Mouse (Mus musculus) neutrophil, adult 5-6 weeks (primary cell): Measurements from ENCODE around the gene Itih3. TPM values are rescaled to one million over a fixed set of nuclear protein-coding genes. Genes with fewer than 3 reads are reported as not detected.

Experiments
- ATAC-seq: fragments of 151-379, 151-347 bp; 2 replicates; pipeline ENCODE4 v1.8.0; 2017; ENCODE audit warnings: mild to moderate bottlenecking, moderate TSS enrichment; ENCODE audit not compliant: insufficient number of reproducible peaks, poor library complexity, low FRiP score, severe bottlenecking; ENCODE audit errors: extremely low read depth
- total RNA-seq: library from RNA; stranded (forward); fragments of 200-1000 nt; gene quantifications from 2 replicates; pipeline ENCODE4 v1.2.3, GENCODE M21; 2017

Itih3 gene
- total RNA-seq, 1 experiment from 2014 or later = not detected

GRCm38 (mm10) chr14:30906001-30906400, 17.6 kb downstream of the Itih3 start:
- no peak for ATAC-seq

- ATAC-seq = no peak
Measured at GRCm38 (mm10) chr14:30904307-30904706, 19.3 kb downstream of the Itih3 start.

- no peak for ATAC-seq
Measured at GRCm38 (mm10) chr14:30903036-30903435, 20.5 kb downstream of the Itih3 start.

GRCm38 (mm10) chr14:30902628-30903027, 20.9 kb downstream of the Itih3 start:
- no peak for ATAC-seq

GRCm38 (mm10) chr14:30899972-30900371, 23.6 kb downstream of the Itih3 start:
- no peak for ATAC-seq

GRCm38 (mm10) chr14:30888271-30888732, 35.3 kb downstream of the Itih3 start:
- no peak for ATAC-seq

- ATAC-seq = no peak
Measured at GRCm38 (mm10) chr14:30886204-30886603, 37.4 kb downstream of the Itih3 start, which contains the start of gene Itih4. Gene Itih4, plus strand, starts transcription at chr14:30886476.

GRCm38 (mm10) chr14:30885298-30885697, 38.3 kb downstream of the Itih3 start:
- no peak for ATAC-seq

- ATAC-seq = no peak
Measured at GRCm38 (mm10) chr14:30881718-30882108, 41.8 kb downstream of the Itih3 start.

- ATAC-seq = no peak
Measured at GRCm38 (mm10) chr14:30880811-30881717, 42.5 kb downstream of the Itih3 start.

- ATAC-seq = no peak
Measured at GRCm38 (mm10) chr14:30880251-30880650, 43.3 kb downstream of the Itih3 start.

- ATAC-seq = no peak
Measured at GRCm38 (mm10) chr14:30879794-30880193, 43.8 kb downstream of the Itih3 start.

- no peak for ATAC-seq
Measured at GRCm38 (mm10) chr14:30878958-30879571, 44.5 kb downstream of the Itih3 start, which contains the start of gene Mustn1. Gene Mustn1, plus strand, starts transcription at chr14:30879200.

GRCm38 (mm10) chr14:30877827-30878226, 45.7 kb downstream of the Itih3 start:
- no peak for ATAC-seq

GRCm38 (mm10) chr14:30876451-30876850, 47.1 kb downstream of the Itih3 start:
- ATAC-seq = no peak

GRCm38 (mm10) chr14:30875955-30876354, 47.6 kb downstream of the Itih3 start:
- ATAC-seq = peak; percentile 10; the same call in 1 of the 2 replicates

- peak; percentile 43; the same call in 1 of the 2 replicates for ATAC-seq
Measured at GRCm38 (mm10) chr14:30875130-30875865, 48.3 kb downstream of the Itih3 start.

GRCm38 (mm10) chr14:30874095-30874700, 49.4 kb downstream of the Itih3 start:
- no peak for ATAC-seq
